8 mouse cellular contexts compared by ENCODE assay signal in the genomic region with DNA sequence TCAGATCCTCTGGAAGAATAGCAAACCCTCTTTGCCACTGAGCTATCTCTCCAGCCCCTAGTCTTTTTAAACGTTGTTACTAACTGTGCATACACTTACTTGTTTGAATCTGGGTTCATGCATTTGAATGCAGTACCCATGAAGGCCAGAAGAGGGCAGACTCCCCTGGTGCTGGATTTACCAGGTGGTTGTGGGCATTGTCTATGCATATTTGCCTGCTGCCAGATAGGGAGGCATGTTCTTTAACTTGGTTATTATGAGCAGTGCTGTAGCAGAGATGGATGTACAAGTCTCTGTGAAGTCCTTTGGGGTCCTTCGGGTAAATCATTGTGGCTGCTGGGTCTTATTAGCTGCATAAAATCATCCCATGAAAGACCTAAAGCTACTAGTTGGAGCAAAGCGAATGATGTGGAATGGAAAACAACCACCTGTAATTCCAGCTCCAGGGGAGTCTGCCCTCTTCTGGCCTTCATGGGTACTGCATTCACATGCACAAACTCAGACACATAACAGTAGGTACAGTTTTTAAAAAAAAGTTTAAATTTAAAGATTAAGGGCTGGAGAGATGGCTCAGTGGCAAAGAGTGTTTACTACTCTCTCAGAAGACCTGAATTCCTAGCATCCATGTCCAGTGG.
DNase-seq lines count a peak whose midpoint lies in the region; ATAC-seq and TF ChIP-seq lines count a peak whose summit lies in the region.

No protein-coding gene starts in this region.

- no peak for TF ChIP-seq POLR2A in lung, adult 2 months (IDR thresholded peaks at IDR 0.05; ENCODE audit: borderline replicate concordance, extremely low read depth, low read depth, low read length)

- H3K27me3 ChIP-seq in midbrain, embryonic 10.5 days (ENCODE audit: low read depth, poor library complexity, severe bottlenecking): no peaks in the 10 kb centered on the region
- no peaks in the 10 kb centered on the region for H3K27me3 ChIP-seq in midbrain, embryonic 13.5 days

- DNase-seq in cerebellum, adult 11 months: peak; percentile 52
- peak; percentile 51 for DNase-seq in midbrain, embryonic 10.5 days (ENCODE audit: low spot score)
- DNase-seq in c-Kit-positive CD71-positive TER-119-positive erythroid progenitor cells, embryonic 14.5 days (ENCODE audit: low spot score): peak; percentile 3
- peak; percentile 43 for DNase-seq in forelimb bud, embryonic 11.5 days (ENCODE audit: low read depth, low spot score)
- peak; percentile 14 for DNase-seq in lung, adult 2 months
- DNase-seq in urinary bladder, postnatal 36 days (ENCODE audit: low spot score in 2 of 2): peak; percentile 20 to 22

- H3K9me3 ChIP-seq in midbrain, embryonic 10.5 days (replicated peaks): no peaks in the 10 kb centered on the region
- no peaks in the 10 kb centered on the region for H3K9me3 ChIP-seq in midbrain, embryonic 13.5 days

- H3K9ac ChIP-seq in midbrain, embryonic 13.5 days (replicated peaks): no peak overlapping the region

- no peak for ATAC-seq in cerebellum, adult (ENCODE audit: insufficient number of reproducible peaks, low FRiP score, low TSS enrichment)
- ATAC-seq in midbrain, embryonic 13.5 days: no peak

- no peak overlapping the region for H3K4me3 ChIP-seq in midbrain, embryonic 10.5 days
- H3K4me3 ChIP-seq in midbrain, embryonic 13.5 days (replicated peaks): no peak overlapping the region
- H3K4me3 ChIP-seq in lung, adult 2 months (replicated peaks; ENCODE audit: extremely low read depth, low read depth, low read length): no peak overlapping the region

- peak; percentile 42 for TF ChIP-seq CTCF in lung, adult 2 months (IDR thresholded peaks at IDR 0.05; ENCODE audit: insufficient read depth, low read length)

- no peak overlapping the region for H3K4me2 ChIP-seq in midbrain, embryonic 13.5 days (replicated peaks)

- no peaks in the 10 kb centered on the region for H3K36me3 ChIP-seq in midbrain, embryonic 10.5 days
- H3K36me3 ChIP-seq in midbrain, embryonic 13.5 days: no peaks in the 10 kb centered on the region

- no peak overlapping the region for H3K27ac ChIP-seq in midbrain, embryonic 10.5 days (replicated peaks)
- no peak overlapping the region for H3K27ac ChIP-seq in midbrain, embryonic 13.5 days

- no peaks in the 10 kb centered on the region for H3K4me1 ChIP-seq in midbrain, embryonic 10.5 days
- H3K4me1 ChIP-seq in midbrain, embryonic 13.5 days (replicated peaks): no peaks in the 10 kb centered on the region
- H3K4me1 ChIP-seq in lung, adult 2 months (ENCODE audit: control insufficient read depth, insufficient read depth, low read length): no peaks in the 10 kb centered on the region

- 77% methylated on average over 3 of the region's 3 CpGs for WGBS in midbrain, embryonic 10.5 days
- 72% methylated on average over 3 of the region's 3 CpGs for WGBS in midbrain, embryonic 13.5 days
- 70% methylated on average over 3 of the region's 3 CpGs for WGBS in lung, adult 2 months
